Mouse (Mus musculus) hindbrain, embryonic 16.5 days (tissue): Measurements from ENCODE around the gene 1700029I15Rik. TPM values are rescaled to one million over a fixed set of nuclear protein-coding genes. Genes with fewer than 3 reads are reported as not detected.
A peak's percentile ranks its signal among the peaks of the same experiment; 100 is the strongest.

Experiments used
- ATAC-seq: fragments of 200-750 bp; cut with Nextera tagmentation; 2 replicates; pipeline ENCODE4 v1.8.0; 2017; ENCODE audit warnings: moderate TSS enrichment, moderate library complexity
- H3K27ac ChIP-seq: fragments of 300-500 bp; sonication (generic); 2 replicates; pipeline ENCODE4 v1.5.1; 2014; ENCODE audit warnings: low read depth, mild to moderate bottlenecking, control low read depth, low read length, moderate library complexity
- H3K27me3 ChIP-seq: fragments of 300-500 bp; sonication (generic); replicated peaks from 2 replicates; pipeline ENCODE4 v1.6.1; 2014; ENCODE audit warnings: low read length; ENCODE audit not compliant: control insufficient read depth, insufficient read depth
- H3K36me3 ChIP-seq: fragments of 300-500 bp; sonication (generic); 2 replicates; pipeline ENCODE4 v1.6.1; 2014; ENCODE audit warnings: mild to moderate bottlenecking, low read length, moderate library complexity, mixed read lengths; ENCODE audit not compliant: control insufficient read depth, insufficient read depth
- H3K4me1 ChIP-seq: fragments of 300-500 bp; sonication (generic); 2 replicates; pipeline ENCODE4 v1.6.1; 2014; ENCODE audit warnings: low read depth, low read length; ENCODE audit not compliant: control insufficient read depth, insufficient read depth
- H3K4me2 ChIP-seq: fragments of 300-500 bp; sonication (generic); 2 replicates; pipeline ENCODE4 v1.6.1; 2014; ENCODE audit warnings: mild to moderate bottlenecking, low read length, control low read depth, moderate library complexity
- H3K4me3 ChIP-seq: fragments of 300-500 bp; sonication (generic); 2 replicates; pipeline ENCODE4 v1.5.1; 2014; ENCODE audit warnings: mild to moderate bottlenecking, low read length, control low read depth, moderate library complexity
- H3K9ac ChIP-seq: fragments of 300-500 bp; sonication (generic); 2 replicates; pipeline ENCODE4 v1.6.1; 2014; ENCODE audit warnings: low read depth, mild to moderate bottlenecking, control low read depth, low read length, moderate library complexity
- H3K9me3 ChIP-seq: fragments of 300-500 bp; sonication (generic); 2 replicates; pipeline ENCODE4 v1.6.1; 2014; ENCODE audit warnings: mild to moderate bottlenecking, low read length, moderate library complexity; ENCODE audit not compliant: control insufficient read depth
- WGBS: fragments of 180-500 bp; shearing (Covaris S2); extraction: QIAGEN DNeasy Blood & Tissue Kit; methylation state at CpG from one replicate; pipeline ENCODE4 v1.1.7; 2014; 5-methylcytosine and 5-hydroxymethylcytosine counted together
- microRNA-seq: library from miRNA; unstranded; fragments of <30 nt; microRNA quantifications from one replicate; pipeline ENCODE4, GENCODE M21; 2017
- polyA plus RNA-seq: library from polyadenylated mRNA; unstranded; fragments of >200 nt; fragmentation: Nextera tagmentation; extraction: Ambion mirVana; gene quantifications from 2 replicates; pipeline ENCODE4 v1.2.1, GENCODE M21; 2015

The 1700029I15Rik gene
- polyA plus RNA-seq, 1 experiment from 2014 or later, result 7.7 TPM

- Histone ChIP-seq H3K9ac (no peak overlapping the region; the same call in 1 of the 2 replicates), H3K4me3 (no peak overlapping the region), H3K9me3 (no peaks in the 10 kb centered on the region), H3K36me3 (no peaks in the 10 kb centered on the region), H3K4me1 (peaks cover 28% of the 10 kb centered on the region), H3K27me3 (no peaks in the 10 kb centered on the region), H3K4me2 (peak overlapping the region; percentile 86), H3K27ac (no peak overlapping the region)
- ATAC-seq, result no peak
- 51% methylated on average over 6 of the region's 6 CpGs for WGBS
These were observed 52.7 kb downstream of the 1700029I15Rik start for GRCm38 (mm10) chr2:92435023-92435422.

Small RNAs within 50 kb of the gene (microRNA-seq; reads per million reads assigned to microRNA genes)
- gene Mir7000, result 1.0 reads per million

Other genes with a start within 250 kb of the 1700029I15Rik start
- 43.5 and 45.6 TPM in 2 replicates for gene Pex16, start 7.9 kb upstream of the 1700029I15Rik start, polyA plus RNA-seq
- gene Large2, start 7.7 kb upstream of the 1700029I15Rik start, polyA plus RNA-seq, result 1.7 and 2.3 TPM in 2 replicates
- 112 and 130 TPM in 2 replicates for gene Mapk8ip1, start 18.7 kb downstream of the 1700029I15Rik start, polyA plus RNA-seq
- gene Cry2, start 51.5 kb downstream of the 1700029I15Rik start, polyA plus RNA-seq, result 51.4 and 53.2 TPM in 2 replicates
- gene Slc35c1, start 78.0 kb downstream of the 1700029I15Rik start, polyA plus RNA-seq, result 18.9 and 20.7 TPM in 2 replicates
- 31.9 and 33.2 TPM in 2 replicates for gene Chst1, start 217.2 kb downstream of the 1700029I15Rik start, polyA plus RNA-seq